Mouse (Mus musculus): ENCODE results near the gene Hamp2.

Hamp2 gene

DNA sequence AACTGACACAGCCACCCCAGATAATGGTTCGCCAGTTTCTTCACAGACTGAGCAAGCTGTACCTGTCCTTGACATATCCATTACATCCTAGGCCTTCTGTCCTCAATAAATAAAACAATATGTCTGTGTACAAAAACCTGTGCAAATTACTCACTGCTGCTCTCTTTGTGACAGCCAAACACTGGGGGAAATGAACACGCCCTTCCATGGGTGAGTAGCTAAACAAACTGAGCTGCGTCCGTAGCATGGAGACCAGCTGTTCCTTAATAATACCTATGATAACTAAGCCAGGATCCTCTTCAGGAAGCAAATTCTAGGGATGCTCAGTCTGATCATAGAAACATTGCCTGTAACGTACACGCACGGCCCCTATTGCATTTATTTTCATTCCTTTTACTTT, 35.7 kb downstream of the Hamp2 start:
- no peak for DNase-seq

- no peak for DNase-seq
Observed at GRCm38 (mm10) chr7:30887568-30888188, 36.8 kb downstream of the Hamp2 start.

GRCm38 (mm10) chr7:30886852-30887251, 37.6 kb downstream of the Hamp2 start:
- DNase-seq, result no peak

DNA sequence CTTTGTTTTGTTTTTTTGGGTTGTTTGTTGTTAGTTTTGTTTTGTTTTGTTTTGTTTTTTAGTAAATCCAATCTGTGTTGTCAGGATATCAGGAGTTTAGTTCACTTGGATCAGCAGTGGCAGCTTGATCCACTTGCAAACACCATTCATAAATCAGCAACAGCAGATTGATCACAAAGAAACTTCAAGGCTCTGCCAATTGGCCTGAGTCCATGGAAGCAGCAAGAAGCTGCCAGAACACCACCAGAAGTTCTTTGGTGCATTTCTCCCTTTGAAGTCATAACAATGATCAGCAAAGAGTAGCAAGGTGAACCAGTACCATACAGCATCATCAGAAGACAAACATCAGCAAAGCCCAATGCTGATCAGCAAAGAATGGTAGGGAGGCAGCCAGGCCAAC, 40.4 kb downstream of the Hamp2 start:
- DNase-seq, result no peak

DNA sequence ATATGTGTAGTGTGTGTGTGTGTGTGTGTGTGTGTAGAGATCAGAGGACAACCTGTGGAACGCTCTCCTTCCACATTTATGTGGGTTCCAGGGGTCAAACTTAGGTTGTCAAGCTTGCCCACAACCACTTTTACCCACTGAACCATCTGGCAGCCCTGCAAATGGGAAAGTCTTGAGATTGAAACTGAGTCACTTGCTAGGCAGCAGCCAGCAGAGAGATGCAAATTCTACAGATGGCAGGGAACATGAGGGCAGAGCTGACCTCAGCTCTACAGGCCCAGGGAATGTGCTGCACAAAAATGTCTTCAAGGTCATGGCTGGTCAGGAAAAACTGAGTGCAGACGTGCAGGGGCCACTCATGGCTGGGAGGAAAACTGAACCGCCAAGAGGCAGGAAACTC, 43.1 kb downstream of the Hamp2 start:
- no peak for DNase-seq

- peak; percentile 18 for DNase-seq
Observed at GRCm38 (mm10) chr7:30880176-30880575, 44.3 kb downstream of the Hamp2 start, which contains the start of gene Cd22. Gene Cd22, minus strand, starts transcription at chr7:30880342.

GRCm38 (mm10) chr7:30878950-30879349, 45.5 kb downstream of the Hamp2 start:
- DNase-seq, result no peak

DNA sequence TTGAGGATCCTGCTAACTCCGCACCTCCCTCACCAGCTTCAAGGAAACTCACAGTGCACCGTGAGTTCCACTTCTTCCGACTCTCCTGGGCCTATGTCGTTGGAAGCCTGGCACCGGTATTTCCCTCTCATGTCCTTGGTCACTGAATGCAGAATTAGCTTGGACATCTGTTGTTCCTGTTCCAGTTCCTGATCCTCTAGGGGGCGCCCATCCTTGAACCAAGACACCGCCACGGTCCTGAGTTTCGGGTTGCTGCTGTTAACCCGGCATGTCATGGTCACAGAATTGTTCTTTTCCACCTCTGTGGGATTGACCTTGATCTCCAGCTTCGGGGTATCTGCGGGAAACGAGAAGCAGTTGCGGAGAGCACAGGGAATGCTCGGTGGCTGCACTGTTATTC, 51.4 kb downstream of the Hamp2 start:
- peak; percentile 64 for DNase-seq
